Mouse (Mus musculus) heart, adult 2 months (tissue): ENCODE data around the gene Gm49325.

Experiments used
- CTCF ChIP-seq: fragments of 200-600 bp; IDR thresholded peaks from 2 replicates; pipeline ENCODE4 v1.8.1; 2022; ENCODE audit warnings: antibody characterized with exemption, mild to moderate bottlenecking, moderate library complexity
- POLR2A ChIP-seq: fragments of 200-500 bp; IDR thresholded peaks from 2 replicates; pipeline ENCODE4 v1.6.1; 2011; ENCODE audit warnings: mild to moderate bottlenecking, low read depth, low read length, control low read depth; ENCODE audit not compliant: insufficient read depth

GRCm38 (mm10) chr10:77596060-77596459 lies 9.9 kb upstream of the Gm49325 start:
- no peak for TF ChIP-seq CTCF
- TF ChIP-seq POLR2A = no peak
